Mouse (Mus musculus) myocyte (in vitro differentiated cells): ENCODE measurements around the gene Sox5.

Experiments used
- E2F4 ChIP-seq: IDR thresholded peaks from one replicate; pipeline ENCODE4 v1.6.1; 2011; ENCODE audit warnings: mild to moderate bottlenecking, control low read depth, moderate library complexity; ENCODE audit not compliant: insufficient read depth
- MYOD1 ChIP-seq, 3 experiments: IDR thresholded peaks; one replicate each; pipeline ENCODE4 v1.6.1; 2011; ENCODE audit warnings: control low read depth in 2 of 3, low read depth in 2 of 3, mild to moderate bottlenecking in 2 of 3, moderate library complexity in 1 of 3; ENCODE audit not compliant: insufficient read length in 2 of 3, control insufficient read depth in 1 of 3
- MYOG ChIP-seq, 3 experiments: IDR thresholded peaks; one replicate each; pipeline ENCODE4 v1.6.1; 2011; ENCODE audit warnings: control low read depth in 2 of 3, low read depth in 2 of 3, mild to moderate bottlenecking in 2 of 3; ENCODE audit not compliant: insufficient read length in 2 of 3, control insufficient read depth in 1 of 3, insufficient read depth in 1 of 3
- POLR2A ChIP-seq: IDR thresholded peaks from one replicate; pipeline ENCODE4 v1.6.1; 2011; ENCODE audit warnings: low read depth, mild to moderate bottlenecking, control low read depth, moderate library complexity; ENCODE audit not compliant: insufficient read length
- POLR2AphosphoS2 ChIP-seq: IDR thresholded peaks from one replicate; pipeline ENCODE4 v1.6.1; 2011; ENCODE audit warnings: low read depth, control low read depth; ENCODE audit not compliant: insufficient read length
- REST ChIP-seq: IDR thresholded peaks from one replicate; pipeline ENCODE4 v1.6.1; 2011; ENCODE audit warnings: mild to moderate bottlenecking, control low read depth, moderate library complexity; ENCODE audit not compliant: insufficient read depth, insufficient read length
- SRF ChIP-seq: IDR thresholded peaks from one replicate; pipeline ENCODE4 v1.6.1; 2011; ENCODE audit warnings: low read depth; ENCODE audit not compliant: control insufficient read depth, insufficient read length
- USF1 ChIP-seq: IDR thresholded peaks from one replicate; pipeline ENCODE4 v1.6.1; 2011; ENCODE audit warnings: low read depth, mild to moderate bottlenecking, control low read depth, moderate library complexity

- TF ChIP-seq POLR2A = no peak
- no peak for TF ChIP-seq MYOG (IDR thresholded peaks at IDR 0.05; ENCODE audit: control insufficient read depth in 1 of 3, insufficient read depth in 1 of 3, insufficient read length in 2 of 3, low read depth in 2 of 3)
- no peak for TF ChIP-seq E2F4
- no peak for TF ChIP-seq MYOD1 (IDR thresholded peaks at IDR 0.05; ENCODE audit: control insufficient read depth in 1 of 3, insufficient read length in 2 of 3, low read depth in 2 of 3)
- TF ChIP-seq POLR2AphosphoS2 = no peak
- no peak for TF ChIP-seq USF1
- no peak for TF ChIP-seq REST
- TF ChIP-seq SRF = no peak
Observed at GRCm38 (mm10) chr6:144687681-144688080, 94.1 kb downstream of the Sox5 start.
